Mouse (Mus musculus) MEL (cell line): ENCODE measurements at regions not wholly inside any gene's neighbourhood (a gene's known extent, or its start where the extent isn't known, plus 50 kb on each side); places are given as distances from the start of the nearest gene placed in this dataset.

Experiments
- DNase-seq: peaks from one replicate; pipeline ENCODE4 v3.0.0; 2011; ENCODE audit warnings: low read depth, low spot score
- H3K27ac ChIP-seq: 2 replicates; pipeline ENCODE4 v1.5.1; 2012; ENCODE audit warnings: low read depth, mild to moderate bottlenecking, control low read depth, low read length, moderate library complexity; ENCODE audit not compliant: control insufficient read depth
- H3K27me3 ChIP-seq, 2 experiments: fragments of 150-350 bp in 1 of 2; sonication (generic) in 1 of 2; 2 replicates each; pipeline ENCODE4 v1.6.1; 2012; ENCODE audit warnings: low read length in 2 of 2, mild to moderate bottlenecking in 2 of 2, improper control_type of control experiment in 1 of 2, moderate library complexity in 1 of 2; ENCODE audit not compliant: insufficient read depth in 2 of 2, control insufficient read depth in 1 of 2
- H3K36me3 ChIP-seq, 2 experiments: 2 replicates each; pipeline ENCODE4 v1.6.1; 2012 to 2014; ENCODE audit warnings: low read length in 2 of 2, improper control_type of control experiment in 1 of 2, inconsistent platforms in 1 of 2, mild to moderate bottlenecking in 1 of 2; ENCODE audit not compliant: insufficient read depth in 2 of 2, control insufficient read depth in 1 of 2
- H3K4me1 ChIP-seq, 2 experiments: fragments of 150-350 bp in 1 of 2; sonication (generic) in 1 of 2; 2 replicates each; pipeline ENCODE4 v1.6.1; 2012; ENCODE audit warnings: low read length in 2 of 2, improper control_type of control experiment in 1 of 2, mild to moderate bottlenecking in 1 of 2; ENCODE audit not compliant: insufficient read depth in 2 of 2, control insufficient read depth in 1 of 2
- H3K4me3 ChIP-seq, 2 experiments: fragments of 150-350 bp in 1 of 2; sonication (generic) in 1 of 2; 2 replicates each; pipeline ENCODE4 v1.5.1; 2012; ENCODE audit warnings: low read depth in 2 of 2, low read length in 2 of 2, mild to moderate bottlenecking in 2 of 2, moderate library complexity in 2 of 2, control low read depth in 1 of 2, improper control_type of control experiment in 1 of 2; ENCODE audit not compliant: control insufficient read depth in 1 of 2, insufficient read depth in 1 of 2
- H3K79me2 ChIP-seq: 2 replicates; pipeline ENCODE4 v1.6.1; 2012; ENCODE audit warnings: mild to moderate bottlenecking, low read length, moderate library complexity; ENCODE audit not compliant: control insufficient read depth, poor library complexity, insufficient read depth
- H3K9ac ChIP-seq: 2 replicates; pipeline ENCODE4 v1.6.1; 2012; ENCODE audit warnings: low read depth, mild to moderate bottlenecking, control low read depth, low read length, moderate library complexity; ENCODE audit not compliant: control insufficient read depth, poor library complexity, severe bottlenecking
- H3K9me3 ChIP-seq: fragments of 150-350 bp; sonication (generic); replicated peaks from 2 replicates; pipeline ENCODE4 v1.6.1; 2012; ENCODE audit warnings: mild to moderate bottlenecking, low read length, improper control_type of control experiment, moderate library complexity; ENCODE audit not compliant: insufficient read depth
- BHLHE40 ChIP-seq: IDR thresholded peaks from 2 replicates; pipeline ENCODE4 v1.6.1; 2012; ENCODE audit warnings: low read depth, mild to moderate bottlenecking, inconsistent platforms, low read length, improper control_type of control experiment, borderline replicate concordance
- CHD1 ChIP-seq: IDR thresholded peaks from 2 replicates; pipeline ENCODE4 v1.6.1; 2012; ENCODE audit warnings: low read depth, mild to moderate bottlenecking, inconsistent platforms, low read length, improper control_type of control experiment
- CHD2 ChIP-seq: IDR thresholded peaks from 2 replicates; pipeline ENCODE4 v1.6.1; 2011; ENCODE audit warnings: low read length, improper control_type of control experiment
- CTCF ChIP-seq, 3 experiments: IDR thresholded peaks in 2 of 3; conservative IDR thresholded peaks in 1 of 3; 2 replicates each; pipeline ENCODE4 v1.5.1; 2011 to 2012; ENCODE audit warnings: low read length in 3 of 3, low read depth in 2 of 3, mild to moderate bottlenecking in 2 of 3, improper control_type of control experiment in 1 of 3, inconsistent platforms in 1 of 3, mixed read lengths in 1 of 3, moderate library complexity in 1 of 3; ENCODE audit not compliant: control insufficient read depth in 1 of 3, insufficient read depth in 1 of 3, poor library complexity in 1 of 3, severe bottlenecking in 1 of 3
- ELF1 ChIP-seq: IDR thresholded peaks from 2 replicates; pipeline ENCODE4 v1.6.1; 2014; ENCODE audit warnings: low read depth, mild to moderate bottlenecking, inconsistent platforms, low read length, improper control_type of control experiment, moderate library complexity
- EP300 ChIP-seq, 2 experiments: IDR thresholded peaks; 2 replicates each; pipeline ENCODE4 v1.6.1; 2011; ENCODE audit warnings: improper control_type of control experiment in 2 of 2, low read length in 2 of 2, low read depth in 1 of 2, mild to moderate bottlenecking in 1 of 2
- ETS1 ChIP-seq: IDR thresholded peaks from 2 replicates; pipeline ENCODE4 v1.6.1; 2012; ENCODE audit warnings: low read depth, mild to moderate bottlenecking, inconsistent platforms, low read length, improper control_type of control experiment, moderate library complexity
- MAFK ChIP-seq: IDR thresholded peaks from 2 replicates; pipeline ENCODE4 v1.6.1; 2011; ENCODE audit warnings: low read depth, mild to moderate bottlenecking, low read length, improper control_type of control experiment, borderline replicate concordance
- MAZ ChIP-seq: IDR thresholded peaks from 2 replicates; pipeline ENCODE4 v1.6.1; 2012; ENCODE audit warnings: low read depth, mild to moderate bottlenecking, inconsistent platforms, low read length, improper control_type of control experiment
- MXI1 ChIP-seq: IDR thresholded peaks from 2 replicates; pipeline ENCODE4 v1.6.1; 2011; ENCODE audit warnings: mild to moderate bottlenecking, low read depth, low read length, improper control_type of control experiment
- MYC ChIP-seq: IDR thresholded peaks from 2 replicates; pipeline ENCODE4 v1.6.1; 2011; ENCODE audit warnings: low read depth, mild to moderate bottlenecking, low read length, improper control_type of control experiment, moderate library complexity
- NRF1 ChIP-seq: IDR thresholded peaks from 2 replicates; pipeline ENCODE4 v1.6.1; 2014; ENCODE audit warnings: low read depth, mild to moderate bottlenecking, inconsistent platforms, low read length, improper control_type of control experiment, moderate library complexity; ENCODE audit not compliant: poor library complexity, insufficient read depth, severe bottlenecking
- POLR2AphosphoS2 ChIP-seq: IDR thresholded peaks from 2 replicates; pipeline ENCODE4 v1.6.1; 2011; ENCODE audit warnings: low read length, improper control_type of control experiment
- POLR2AphosphoS5 ChIP-seq: IDR thresholded peaks from 2 replicates; pipeline ENCODE4 v1.6.1; 2012; ENCODE audit warnings: low read depth, borderline replicate concordance, mild to moderate bottlenecking, inconsistent platforms, low read length, moderate library complexity, mixed read lengths
- SIN3A ChIP-seq: IDR thresholded peaks from 2 replicates; pipeline ENCODE4 v1.6.1; 2012; ENCODE audit warnings: low read length, improper control_type of control experiment, inconsistent platforms
- TAL1 ChIP-seq: IDR thresholded peaks from 2 replicates; pipeline ENCODE4 v1.6.1; 2012; ENCODE audit warnings: mild to moderate bottlenecking, inconsistent platforms, low read length, moderate library complexity, mixed read lengths
- TBP ChIP-seq: IDR thresholded peaks from 2 replicates; pipeline ENCODE4 v1.8.0; 2011; ENCODE audit warnings: low read depth, low read length, improper control_type of control experiment
- TCF12 ChIP-seq: IDR thresholded peaks from 2 replicates; pipeline ENCODE4 v1.6.1; 2014; ENCODE audit warnings: low read depth, mild to moderate bottlenecking, inconsistent platforms, low read length, improper control_type of control experiment, moderate library complexity
- UBTF ChIP-seq: IDR thresholded peaks from 2 replicates; pipeline ENCODE4 v1.6.1; 2012; ENCODE audit warnings: low read depth, mild to moderate bottlenecking, inconsistent platforms, low read length, improper control_type of control experiment, moderate library complexity, borderline replicate concordance; ENCODE audit not compliant: insufficient read depth
- USF2 ChIP-seq, 2 experiments: IDR thresholded peaks; 2 replicates each; pipeline ENCODE4 v1.6.1; 2011 to 2012; ENCODE audit warnings: improper control_type of control experiment in 2 of 2, low read length in 2 of 2, borderline replicate concordance in 1 of 2, inconsistent platforms in 1 of 2, low read depth in 1 of 2, mild to moderate bottlenecking in 1 of 2; ENCODE audit not compliant: insufficient read depth in 1 of 2
- ZC3H11A ChIP-seq: IDR thresholded peaks from 2 replicates; pipeline ENCODE4 v1.6.1; 2012; ENCODE audit warnings: low read depth, mild to moderate bottlenecking, inconsistent platforms, low read length, improper control_type of control experiment
- ZKSCAN1 ChIP-seq: IDR thresholded peaks from 2 replicates; pipeline ENCODE4 v1.6.1; 2012; ENCODE audit warnings: low read depth, mild to moderate bottlenecking, inconsistent platforms, low read length, improper control_type of control experiment, moderate library complexity
- ZMIZ1 ChIP-seq: IDR thresholded peaks from 2 replicates; pipeline ENCODE4 v1.6.1; 2012; ENCODE audit warnings: low read depth, mild to moderate bottlenecking, inconsistent platforms, low read length, improper control_type of control experiment, moderate library complexity

GRCm38 (mm10) chr15:24877711-24878598 is 535.6 kb downstream of the Basp1 start:
- Histone ChIP-seq H3K4me1 (no peaks in the 10 kb centered on the region), H3K27ac (no peak overlapping the region), H3K27me3 (no peaks in the 10 kb centered on the region), H3K4me3 (no peak overlapping the region), H3K79me2 (no peaks in the 10 kb centered on the region), H3K36me3 (no peaks in the 10 kb centered on the region), H3K9ac (no peak overlapping the region), H3K9me3 (no peaks in the 10 kb centered on the region)
- DNase-seq, result no peak
- TF ChIP-seq CHD2, result no peak
- no peak for TF ChIP-seq EP300 (IDR thresholded peaks at IDR 0.05; ENCODE audit: low read depth in 1 of 2, low read length in 2 of 2)
- TF ChIP-seq CHD1, result no peak
- no peak for TF ChIP-seq POLR2AphosphoS2
- no peak for TF ChIP-seq UBTF
- TF ChIP-seq ETS1, result no peak
- TF ChIP-seq MYC, result no peak
- no peak for TF ChIP-seq CTCF (IDR thresholded peaks at IDR 0.05 in 2 of 3, conservative IDR thresholded peaks at IDR 0.05 in 1 of 3; ENCODE audit: control insufficient read depth in 1 of 3, insufficient read depth in 1 of 3, low read depth in 2 of 3, low read length in 3 of 3, poor library complexity in 1 of 3, severe bottlenecking in 1 of 3)
- TF ChIP-seq POLR2AphosphoS5, result no peak
- no peak for TF ChIP-seq SIN3A
- no peak for TF ChIP-seq TCF12
- TF ChIP-seq ZC3H11A, result no peak

- TF ChIP-seq CHD2, result no peak
- TF ChIP-seq BHLHE40, result no peak
- Histone ChIP-seq H3K4me3 (no peak overlapping the region), H3K36me3 (no peaks in the 10 kb centered on the region), H3K27me3 (no peaks in the 10 kb centered on the region), H3K4me1 (no peaks in the 10 kb centered on the region), H3K9me3 (no peaks in the 10 kb centered on the region), H3K27ac (no peak overlapping the region), H3K79me2 (no peaks in the 10 kb centered on the region), H3K9ac (no peak overlapping the region)
- no peak for DNase-seq
These were observed 537.3 kb downstream of the Basp1 start for GRCm38 (mm10) chr15:24876157-24876731.

- no peaks in the 10 kb centered on the region for H3K79me2 ChIP-seq
- H3K9me3 ChIP-seq, result no peaks in the 10 kb centered on the region
- no peak overlapping the region for H3K4me3 ChIP-seq
- H3K4me1 ChIP-seq, result no peaks in the 10 kb centered on the region
- H3K27ac ChIP-seq, result no peak overlapping the region
- H3K27me3 ChIP-seq, result no peaks in the 10 kb centered on the region
- H3K36me3 ChIP-seq, result no peaks in the 10 kb centered on the region
- DNase-seq, result no peak
- no peak overlapping the region for H3K9ac ChIP-seq
- TF ChIP-seq MAZ (no peak), ZKSCAN1 (no peak), TBP (no peak), NRF1 (no peak), CTCF (IDR thresholded peaks at IDR 0.05 in 2 of 3, conservative IDR thresholded peaks at IDR 0.05 in 1 of 3; ENCODE audit: control insufficient read depth in 1 of 3, insufficient read depth in 1 of 3, low read depth in 2 of 3, low read length in 3 of 3, poor library complexity in 1 of 3, severe bottlenecking in 1 of 3) (no peak), CHD1 (no peak), ETS1 (no peak), TAL1 (no peak), ELF1 (no peak), SIN3A (no peak), MAFK (no peak), MXI1 (no peak), ZMIZ1 (no peak), USF2 (IDR thresholded peaks at IDR 0.05; ENCODE audit: borderline replicate concordance in 1 of 2, insufficient read depth in 1 of 2, low read depth in 1 of 2, low read length in 2 of 2) (no peak)
These were observed 573.3 kb downstream of the Basp1 start for GRCm38 (mm10) chr15:24840271-24840670.
